Mouse (Mus musculus) CH12.LX (cell line): ENCODE measurements around the gene Suz12.
"Not testable (repeated sequence)": the region's sequence is repeated elsewhere in the genome, so short reads cannot be mapped to it uniquely, and the experiment has no call there.

Source experiments
- CHD1 ChIP-seq: IDR thresholded peaks from 2 replicates; pipeline ENCODE4 v1.6.1; 2012; ENCODE audit warnings: low read depth, low read length, improper control_type of control experiment, inconsistent platforms
- CTCF ChIP-seq, 2 experiments: IDR thresholded peaks in 1 of 2; conservative IDR thresholded peaks in 1 of 2; 2 replicates each; pipeline ENCODE4 v1.5.1; 2011 to 2012; ENCODE audit warnings: low read depth in 2 of 2, low read length in 2 of 2, improper control_type of control experiment in 1 of 2, inconsistent platforms in 1 of 2, mild to moderate bottlenecking in 1 of 2, moderate library complexity in 1 of 2
- ELF1 ChIP-seq: IDR thresholded peaks from 2 replicates; pipeline ENCODE4 v1.6.1; 2014; ENCODE audit warnings: low read depth, mild to moderate bottlenecking, inconsistent platforms, low read length, improper control_type of control experiment
- GABPA ChIP-seq: IDR thresholded peaks from 2 replicates; pipeline ENCODE4 v1.6.1; 2012; ENCODE audit warnings: low read depth, low read length, improper control_type of control experiment, inconsistent platforms; ENCODE audit not compliant: insufficient replicate concordance
- POLR2A ChIP-seq: IDR thresholded peaks from 2 replicates; pipeline ENCODE4 v1.6.1; 2011; ENCODE audit warnings: low read depth, mild to moderate bottlenecking, improper control_type of control experiment, low read length
- TCF12 ChIP-seq: IDR thresholded peaks from 2 replicates; pipeline ENCODE4 v1.6.1; 2014; ENCODE audit warnings: low read depth, mild to moderate bottlenecking, inconsistent platforms, low read length, improper control_type of control experiment
- USF1 ChIP-seq: IDR thresholded peaks from 2 replicates; pipeline ENCODE4 v1.6.1; 2014; ENCODE audit warnings: low read depth, mild to moderate bottlenecking, inconsistent platforms, low read length, improper control_type of control experiment
- ZKSCAN1 ChIP-seq: IDR thresholded peaks from 2 replicates; pipeline ENCODE4 v1.6.1; 2012; ENCODE audit warnings: low read depth, inconsistent platforms, low read length, improper control_type of control experiment, borderline replicate concordance
- ZNF384 ChIP-seq: IDR thresholded peaks from 2 replicates; pipeline ENCODE4 v1.6.1; 2012; ENCODE audit warnings: low read depth, low read length, improper control_type of control experiment, inconsistent platforms

DNA sequence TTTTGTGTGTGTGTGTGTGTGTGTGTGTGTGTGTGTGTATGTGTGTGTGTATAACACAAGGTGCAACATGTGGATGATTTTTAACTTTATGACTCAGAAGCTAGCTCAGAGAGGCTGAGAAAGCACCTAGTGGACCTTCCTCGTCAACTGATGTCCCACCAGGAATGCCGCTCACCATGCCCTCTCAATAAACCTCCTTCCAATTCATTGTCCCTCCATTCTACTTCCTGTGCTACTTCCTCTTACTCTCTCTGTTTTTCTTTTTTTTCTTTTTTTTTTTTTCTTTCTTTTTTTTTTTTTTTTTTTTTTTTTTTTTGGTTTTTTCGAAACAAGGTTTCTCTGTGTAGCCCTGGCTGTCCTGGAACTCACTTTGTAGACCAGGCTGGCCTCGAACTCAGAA, 15.2 kb upstream of the Suz12 start:
- not testable (repeated sequence) for TF ChIP-seq CHD1; ZKSCAN1; ELF1; CTCF (conservative IDR thresholded peaks at IDR 0.05 in 1 of 2, IDR thresholded peaks at IDR 0.05 in 1 of 2; ENCODE audit: low read depth in 2 of 2, low read length in 2 of 2); POLR2A; USF1; GABPA; TCF12; ZNF384
